Mouse (Mus musculus): ENCODE results near the gene Usp54. TPM values are rescaled to one million over a fixed set of nuclear protein-coding genes. Genes with fewer than 3 reads are reported as not detected.
A peak's percentile ranks its signal among the peaks of the same experiment; 100 is the strongest.

The Usp54 gene
- polyA plus RNA-seq, 1 experiment, result 3.3 TPM

DNA sequence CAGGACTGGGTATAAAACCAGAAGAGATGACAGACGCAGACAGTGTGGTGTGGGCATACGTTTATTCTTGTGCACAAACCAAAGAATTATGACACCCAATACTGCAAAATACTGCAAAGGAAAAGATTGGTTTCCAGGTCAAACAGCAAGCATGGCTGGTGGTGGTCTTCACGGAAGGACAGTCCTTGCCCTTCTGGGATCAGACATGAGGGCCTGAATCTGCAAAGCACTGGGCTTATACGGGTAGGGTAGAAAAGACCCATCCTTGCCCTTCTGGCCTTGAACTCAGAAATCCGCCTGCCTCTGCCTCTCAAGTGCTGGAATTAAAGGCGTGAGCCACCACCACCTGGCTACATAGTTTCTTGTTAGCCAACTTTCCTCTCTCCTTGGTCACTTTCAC, 18.0 kb upstream of the Usp54 start:
- H3K36me3 ChIP-seq (ENCODE audit: control insufficient read depth, insufficient read depth), result no peaks in the 10 kb centered on the region
- peaks cover 10% of the 10 kb centered on the region for H3K79me2 ChIP-seq (ENCODE audit: control insufficient read depth, insufficient read depth)
- no peak overlapping the region for H3ac ChIP-seq (ENCODE audit: control insufficient read depth, insufficient read length, low read depth)
- H3K4me3 ChIP-seq (ENCODE audit: insufficient read depth, poor library complexity, severe bottlenecking), result no peak overlapping the region
- H3K79me3 ChIP-seq (ENCODE audit: low read depth), result peaks cover 2% of the 10 kb centered on the region
- H3K27me3 ChIP-seq (ENCODE audit: control insufficient read depth, insufficient read depth, insufficient read length), result no peaks in the 10 kb centered on the region
- TF ChIP-seq MYOD1 (IDR thresholded peaks at IDR 0.05; ENCODE audit: control insufficient read depth, insufficient read length, low read depth), result no peak
- no peak for TF ChIP-seq MYOG (IDR thresholded peaks at IDR 0.05; ENCODE audit: control insufficient read depth, extremely low read depth, insufficient read length)
- no peak for TF ChIP-seq CEBPB (IDR thresholded peaks at IDR 0.05; ENCODE audit: low read depth)
- no peak for TF ChIP-seq USF1 (IDR thresholded peaks at IDR 0.05; ENCODE audit: low read depth)
- no peak for TF ChIP-seq CTCF (IDR thresholded peaks at IDR 0.05; ENCODE audit: control insufficient read depth, insufficient read depth, insufficient read length)

DNA sequence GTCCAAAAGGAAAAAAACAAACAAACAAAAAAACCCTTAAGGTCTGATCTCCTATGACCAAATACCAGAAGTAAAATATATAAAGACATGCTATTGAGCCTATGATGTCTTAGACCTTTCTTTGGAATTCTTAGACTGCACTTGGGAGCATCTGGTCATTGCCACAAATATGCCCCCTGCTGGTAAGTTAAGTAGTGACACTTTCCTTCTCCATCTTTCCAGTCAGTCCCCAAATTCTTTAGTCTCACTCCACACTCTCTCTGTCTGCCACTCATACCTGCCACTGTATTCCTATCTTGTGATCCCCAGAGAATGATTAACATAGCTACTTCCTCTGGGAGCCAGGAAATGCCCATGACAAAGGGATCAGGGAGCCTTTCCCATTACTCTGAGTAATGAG, 17.5 kb upstream of the Usp54 start:
- Histone ChIP-seq H3K36me3 (ENCODE audit: control insufficient read depth, insufficient read depth) (no peaks in the 10 kb centered on the region), H3K79me3 (ENCODE audit: low read depth) (peaks cover 2% of the 10 kb centered on the region), H3ac (ENCODE audit: control insufficient read depth, insufficient read length, low read depth) (no peak overlapping the region), H3K79me2 (ENCODE audit: control insufficient read depth, insufficient read depth) (peaks cover 6% of the 10 kb centered on the region), H3K27me3 (ENCODE audit: control insufficient read depth, insufficient read depth, insufficient read length) (no peaks in the 10 kb centered on the region), H3K4me3 (ENCODE audit: insufficient read depth, poor library complexity, severe bottlenecking) (no peak overlapping the region)
- TF ChIP-seq CEBPB (IDR thresholded peaks at IDR 0.05; ENCODE audit: low read depth) (no peak), CTCF (IDR thresholded peaks at IDR 0.05; ENCODE audit: control insufficient read depth, insufficient read depth, insufficient read length) (peak; percentile 11)

DNA sequence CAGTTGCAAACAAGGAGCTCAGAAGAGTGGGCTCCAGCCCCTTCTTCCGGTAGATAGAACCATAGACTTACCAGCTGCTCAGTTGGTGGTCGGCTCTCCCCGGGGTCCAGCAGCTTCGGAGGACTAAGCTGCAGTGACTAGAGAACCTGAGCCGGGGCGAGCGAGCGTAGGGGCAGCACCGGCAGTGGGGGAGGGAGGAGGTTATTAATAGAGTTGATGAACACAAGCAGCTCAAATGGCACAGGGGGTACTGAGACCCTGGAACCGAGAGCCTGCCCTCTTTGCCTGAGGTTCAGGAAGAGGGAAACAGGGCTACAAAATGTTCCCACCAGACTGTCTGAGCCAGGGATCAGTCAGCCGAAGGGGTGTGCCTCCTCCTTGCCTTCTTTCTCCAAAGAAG, 15.5 kb upstream of the Usp54 start, which contains the start of gene Myoz1:
Gene Myoz1, minus strand, starts transcription at position 180 of the 400 bp plus-strand sequence.
- H3K36me3 ChIP-seq (ENCODE audit: control insufficient read depth, insufficient read depth), result no peaks in the 10 kb centered on the region
- no peak for TF ChIP-seq MAX (IDR thresholded peaks at IDR 0.05)
- no peak for TF ChIP-seq MYOD1 (IDR thresholded peaks at IDR 0.05; ENCODE audit: control insufficient read depth, insufficient read length, low read depth)
- no peak for TF ChIP-seq MYOG (IDR thresholded peaks at IDR 0.05; ENCODE audit: control insufficient read depth, extremely low read depth, insufficient read length)
- no peak for TF ChIP-seq FOSL1 (IDR thresholded peaks at IDR 0.05; ENCODE audit: insufficient read depth, low read length, poor library complexity, severe bottlenecking)
- TF ChIP-seq CEBPB (IDR thresholded peaks at IDR 0.05; ENCODE audit: low read depth), result no peak
- TF ChIP-seq USF1 (IDR thresholded peaks at IDR 0.05; ENCODE audit: low read depth), result no peak
- TF ChIP-seq CTCF (IDR thresholded peaks at IDR 0.05; ENCODE audit: control insufficient read depth, insufficient read depth, insufficient read length), result no peak

DNA sequence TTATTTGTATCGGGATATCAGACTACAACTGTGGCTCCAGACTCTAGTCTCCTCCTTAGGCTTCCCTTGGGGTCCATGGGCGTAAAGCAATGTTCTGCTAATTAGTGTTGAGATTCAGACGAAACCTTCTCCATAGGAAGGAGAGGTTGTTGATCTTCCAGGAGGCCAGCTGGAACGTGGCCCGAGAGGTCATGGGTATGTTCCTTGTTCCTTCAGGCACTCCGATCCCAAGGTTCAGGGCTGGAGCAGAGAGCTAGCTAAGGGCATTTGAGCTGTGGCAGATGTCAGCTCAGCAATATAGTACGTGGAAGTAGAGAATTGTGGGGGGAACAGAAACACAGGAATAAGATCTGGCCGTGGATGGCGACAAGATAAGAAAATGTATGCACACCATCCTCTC, 14.9 kb upstream of the Usp54 start:
- H3K36me3 ChIP-seq (ENCODE audit: control insufficient read depth, insufficient read depth), result no peaks in the 10 kb centered on the region
- H3K79me3 ChIP-seq (ENCODE audit: low read depth), result no peaks in the 10 kb centered on the region
- no peaks in the 10 kb centered on the region for H3K79me2 ChIP-seq (ENCODE audit: control insufficient read depth, insufficient read depth)
- H3K27me3 ChIP-seq (ENCODE audit: control insufficient read depth, insufficient read depth, insufficient read length), result no peaks in the 10 kb centered on the region
- H3ac ChIP-seq (ENCODE audit: control insufficient read depth, insufficient read length, low read depth), result no peak overlapping the region
- H3K4me3 ChIP-seq (ENCODE audit: insufficient read depth, poor library complexity, severe bottlenecking), result no peak overlapping the region
- TF ChIP-seq CEBPB (IDR thresholded peaks at IDR 0.05; ENCODE audit: low read depth), result no peak

More for the DNA sequence above, 15.5 kb upstream of the Usp54 start, which contains the start of gene Myoz1:
- Histone ChIP-seq H3K79me3 (ENCODE audit: low read depth) (no peaks in the 10 kb centered on the region), H3K79me2 (ENCODE audit: control insufficient read depth, insufficient read depth) (no peaks in the 10 kb centered on the region), H3K4me3 (ENCODE audit: insufficient read depth, poor library complexity, severe bottlenecking) (no peak within 1 kb of the TSS), H3ac (ENCODE audit: control insufficient read depth, insufficient read length, low read depth) (no peak within 1 kb of the TSS), H3K27me3 (ENCODE audit: control insufficient read depth, insufficient read depth, insufficient read length) (no peaks in the 10 kb centered on the region)

DNA sequence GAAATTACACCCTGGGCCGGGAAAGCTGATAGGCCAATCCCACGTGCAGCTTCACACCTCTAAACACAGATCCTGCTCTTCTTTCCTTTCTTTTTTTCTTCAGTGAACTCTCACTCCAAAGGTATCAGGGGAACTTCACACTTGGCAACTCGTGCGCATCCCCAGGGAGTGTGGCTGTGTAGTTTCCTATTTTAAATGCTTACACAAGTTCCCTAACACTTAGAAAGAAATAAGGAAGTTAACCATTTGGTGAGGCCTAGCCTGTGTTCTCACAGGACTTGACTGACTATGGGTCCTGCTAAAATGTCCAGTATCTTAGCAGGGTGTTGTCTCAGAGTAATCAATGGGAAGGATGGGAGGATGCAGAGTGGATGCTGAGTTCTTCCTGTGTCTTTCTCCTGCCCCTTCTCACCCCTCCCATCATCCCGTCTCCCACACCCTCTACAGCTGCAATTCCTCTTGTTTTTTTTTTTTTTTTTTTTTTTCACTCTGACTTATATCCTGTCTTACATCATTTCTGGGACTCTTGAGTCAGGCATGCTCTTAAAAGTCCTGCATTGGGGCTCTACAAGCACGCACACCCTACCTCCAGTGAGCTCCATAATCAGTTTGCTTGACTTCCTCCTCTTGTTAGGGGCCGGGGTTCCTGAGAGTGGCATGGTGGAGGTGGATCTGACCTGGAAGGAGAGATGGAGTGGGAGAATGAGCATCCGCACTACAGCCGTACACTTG, 14.0 kb upstream of the Usp54 start:
- Histone ChIP-seq H3K36me3 (ENCODE audit: control insufficient read depth, insufficient read depth) (no peaks in the 10 kb centered on the region), H3K79me2 (ENCODE audit: control insufficient read depth, insufficient read depth) (no peaks in the 10 kb centered on the region), H3K4me3 (ENCODE audit: insufficient read depth, poor library complexity, severe bottlenecking) (no peak overlapping the region), H3K79me3 (ENCODE audit: low read depth) (no peaks in the 10 kb centered on the region), H3K27me3 (ENCODE audit: control insufficient read depth, insufficient read depth, insufficient read length) (no peaks in the 10 kb centered on the region), H3ac (ENCODE audit: control insufficient read depth, insufficient read length, low read depth) (no peak overlapping the region)
- TF ChIP-seq FOSL1 (IDR thresholded peaks at IDR 0.05; ENCODE audit: insufficient read depth, low read length, poor library complexity, severe bottlenecking) (no peak), MAX (IDR thresholded peaks at IDR 0.05) (no peak), MYOG (IDR thresholded peaks at IDR 0.05; ENCODE audit: control insufficient read depth, extremely low read depth, insufficient read length) (no peak), CTCF (IDR thresholded peaks at IDR 0.05; ENCODE audit: control insufficient read depth, insufficient read depth, insufficient read length) (no peak), CEBPB (IDR thresholded peaks at IDR 0.05; ENCODE audit: low read depth) (no peak), MYOD1 (IDR thresholded peaks at IDR 0.05; ENCODE audit: control insufficient read depth, insufficient read length, low read depth) (no peak), USF1 (IDR thresholded peaks at IDR 0.05; ENCODE audit: low read depth) (no peak)

DNA sequence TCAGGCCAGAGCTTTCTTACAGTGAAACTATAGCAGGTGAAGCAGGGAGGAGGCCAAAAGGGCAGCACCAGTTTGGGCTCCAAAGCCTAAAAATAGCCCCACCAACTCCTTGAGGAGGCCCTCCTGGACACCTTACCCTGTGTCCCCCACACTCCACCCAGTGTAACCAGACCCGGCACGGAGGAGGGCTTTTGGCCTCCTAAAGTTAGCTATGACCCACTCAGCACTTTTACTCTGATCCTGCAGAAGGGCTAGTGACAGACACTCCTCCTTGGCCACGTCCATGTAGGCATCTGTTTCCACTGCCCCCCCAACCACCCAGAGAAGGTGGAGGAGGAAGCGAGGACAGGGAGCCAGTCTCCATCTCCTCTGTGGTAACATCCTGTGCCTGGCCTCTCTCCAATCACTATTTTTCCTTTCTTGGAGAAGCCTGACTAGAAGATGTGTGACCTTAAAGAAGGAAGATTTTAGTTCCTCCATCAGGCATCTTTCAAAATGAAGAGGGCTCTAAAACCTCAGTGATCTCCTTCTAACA, 10.9 kb upstream of the Usp54 start:
- H3K27me3 ChIP-seq (ENCODE audit: control insufficient read depth, insufficient read depth, insufficient read length), result no peaks in the 10 kb centered on the region
- no peak overlapping the region for H3K4me3 ChIP-seq (ENCODE audit: insufficient read depth, poor library complexity, severe bottlenecking)
- TF ChIP-seq CTCF (IDR thresholded peaks at IDR 0.05; ENCODE audit: control insufficient read depth, insufficient read depth, insufficient read length) (no peak), FOSL1 (IDR thresholded peaks at IDR 0.05; ENCODE audit: insufficient read depth, low read length, poor library complexity, severe bottlenecking) (no peak), CEBPB (IDR thresholded peaks at IDR 0.05; ENCODE audit: low read depth) (no peak), MYOD1 (IDR thresholded peaks at IDR 0.05; ENCODE audit: control insufficient read depth, insufficient read length, low read depth) (no peak), USF1 (IDR thresholded peaks at IDR 0.05; ENCODE audit: low read depth) (no peak), MAX (IDR thresholded peaks at IDR 0.05) (no peak), MYOG (IDR thresholded peaks at IDR 0.05; ENCODE audit: control insufficient read depth, extremely low read depth, insufficient read length) (no peak)
- no peak overlapping the region for H3ac ChIP-seq (ENCODE audit: control insufficient read depth, insufficient read length, low read depth)
- no peaks in the 10 kb centered on the region for H3K79me2 ChIP-seq (ENCODE audit: control insufficient read depth, insufficient read depth)
- no peaks in the 10 kb centered on the region for H3K79me3 ChIP-seq (ENCODE audit: low read depth)
- H3K36me3 ChIP-seq (ENCODE audit: control insufficient read depth, insufficient read depth), result no peaks in the 10 kb centered on the region
